Mouse (Mus musculus): ENCODE results near the gene 1700021F05Rik. TPM values are rescaled to one million over a fixed set of nuclear protein-coding genes. Genes with fewer than 3 reads are reported as not detected.

The 1700021F05Rik gene
- polyA plus RNA-seq, 1 experiment from 2014 or later: 57.2 TPM

DNA sequence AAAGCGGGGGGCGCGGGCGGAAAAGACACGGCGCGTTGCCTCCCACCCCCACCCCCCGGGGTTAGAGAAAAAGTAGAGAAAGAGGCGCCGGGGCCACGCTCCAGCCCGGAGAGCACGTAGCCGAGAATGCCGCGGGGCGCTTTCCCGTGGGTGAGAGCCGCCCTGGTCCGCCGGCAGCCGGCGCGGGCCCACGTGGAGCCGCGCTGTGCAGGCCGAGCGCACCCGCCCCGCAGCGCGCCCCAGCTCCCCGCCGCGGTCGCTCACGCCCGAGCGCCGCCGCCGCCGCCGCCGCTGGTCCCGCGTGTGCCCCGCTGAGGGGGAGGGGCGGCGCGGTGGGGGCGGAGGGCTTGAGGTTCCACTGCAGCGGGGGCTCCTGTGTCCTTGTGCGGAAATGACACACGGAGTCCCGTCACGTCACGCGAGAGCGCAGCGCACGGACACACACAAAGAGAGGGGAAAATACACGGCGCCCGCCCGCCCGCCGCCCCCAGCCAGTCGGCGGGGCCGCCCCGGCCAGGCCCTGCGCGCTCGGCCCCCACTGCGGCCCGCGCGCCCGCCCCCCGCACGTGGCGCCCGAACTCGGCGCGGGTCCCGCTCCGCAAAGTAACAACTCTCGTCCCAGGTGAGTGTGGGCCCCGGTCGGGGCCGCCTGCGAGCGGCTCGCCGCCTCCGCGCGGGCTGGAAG is 61.9 kb downstream of the 1700021F05Rik start, which contains the start of gene Bend3:
Gene Bend3, plus strand, starts transcription at position 81 of the 685 bp plus-strand sequence.
- Histone ChIP-seq H3K9me3 (ENCODE audit: control insufficient read depth, low read depth, low read length) (no peaks in the 10 kb centered on the region), H3K4me2 (replicated peaks; ENCODE audit: low read depth, low read length) (peak within 1 kb of the TSS; percentile 88), H3K4me3 (ENCODE audit: low read depth, low read length) (peak within 1 kb of the TSS; percentile 79), H3K27ac (ENCODE audit: low read length) (peak within 1 kb of the TSS; percentile 98), H3K36me3 (ENCODE audit: control insufficient read depth, insufficient read depth, low read length) (no peaks in the 10 kb centered on the region), H3K9ac (replicated peaks; ENCODE audit: low read depth, low read length) (peak within 1 kb of the TSS; percentile 94), H3K4me1 (ENCODE audit: control insufficient read depth, insufficient read depth, low read length) (peaks cover 25% of the 10 kb centered on the region; the same call in 1 of the 2 replicates), H3K27me3 (ENCODE audit: control insufficient read depth, insufficient read depth, low read length) (no peaks in the 10 kb centered on the region)
- under 1% methylated on average over 88 of the region's 101 CpGs for WGBS
- ATAC-seq (ENCODE audit: insufficient number of reproducible peaks, insufficient read depth, low FRiP score, low read depth): peak; percentile 40

DNA sequence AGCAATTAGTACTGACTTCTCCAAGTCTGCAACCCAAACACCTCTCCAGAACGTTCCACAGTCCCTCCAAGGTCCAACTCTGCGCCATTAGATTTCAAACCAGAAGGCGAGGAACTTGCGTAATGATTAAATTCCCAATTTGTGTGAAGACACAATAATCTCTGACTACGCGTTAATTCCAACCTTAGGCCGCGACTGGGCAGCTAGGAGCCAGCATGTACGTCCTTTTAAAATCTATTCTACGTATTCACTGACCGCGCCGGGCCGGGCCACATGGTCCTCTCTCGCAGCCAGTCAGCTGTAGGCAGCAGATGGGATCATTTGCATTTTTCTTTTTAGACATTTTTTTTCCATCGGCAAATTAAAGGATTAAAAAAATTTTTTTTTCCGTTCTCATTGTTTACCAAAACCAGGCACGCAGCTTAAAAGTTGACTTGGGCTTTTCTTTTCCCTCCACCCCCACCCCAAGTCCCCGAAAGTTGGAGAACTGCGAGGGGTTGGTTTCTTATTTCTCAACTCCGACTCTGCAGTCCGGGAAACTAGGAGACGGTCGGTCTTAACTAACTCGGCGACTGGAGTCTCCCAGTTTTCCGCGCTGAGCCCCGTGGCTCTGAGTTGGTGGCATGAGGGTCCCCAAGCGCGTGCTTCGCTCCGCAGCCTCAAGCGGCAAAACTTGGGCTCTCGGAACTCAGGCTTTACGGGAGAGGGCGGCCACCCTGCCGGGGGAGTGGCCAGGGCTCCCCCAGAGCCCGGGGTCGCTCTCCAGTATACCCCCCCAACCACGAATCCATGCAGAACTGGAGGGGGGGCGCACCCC is 62.7 kb downstream of the 1700021F05Rik start:
- Histone ChIP-seq H3K36me3 (ENCODE audit: control insufficient read depth, insufficient read depth, low read length) (no peaks in the 10 kb centered on the region), H3K4me3 (ENCODE audit: low read depth, low read length) (peak overlapping the region; percentile 79), H3K9ac (replicated peaks; ENCODE audit: low read depth, low read length) (peak overlapping the region; percentile 94), H3K27ac (ENCODE audit: low read length) (peak overlapping the region; percentile 98), H3K9me3 (ENCODE audit: control insufficient read depth, low read depth, low read length) (no peaks in the 10 kb centered on the region), H3K27me3 (ENCODE audit: control insufficient read depth, insufficient read depth, low read length) (no peaks in the 10 kb centered on the region), H3K4me2 (replicated peaks; ENCODE audit: low read depth, low read length) (peak overlapping the region; percentile 88), H3K4me1 (ENCODE audit: control insufficient read depth, insufficient read depth, low read length) (peaks cover 19% of the 10 kb centered on the region; the same call in 1 of the 2 replicates)
- under 1% methylated on average over 42 of the region's 42 CpGs for WGBS
- ATAC-seq (ENCODE audit: insufficient number of reproducible peaks, insufficient read depth, low FRiP score, low read depth): peak; percentile 7; the same call in 1 of the 2 replicates

DNA sequence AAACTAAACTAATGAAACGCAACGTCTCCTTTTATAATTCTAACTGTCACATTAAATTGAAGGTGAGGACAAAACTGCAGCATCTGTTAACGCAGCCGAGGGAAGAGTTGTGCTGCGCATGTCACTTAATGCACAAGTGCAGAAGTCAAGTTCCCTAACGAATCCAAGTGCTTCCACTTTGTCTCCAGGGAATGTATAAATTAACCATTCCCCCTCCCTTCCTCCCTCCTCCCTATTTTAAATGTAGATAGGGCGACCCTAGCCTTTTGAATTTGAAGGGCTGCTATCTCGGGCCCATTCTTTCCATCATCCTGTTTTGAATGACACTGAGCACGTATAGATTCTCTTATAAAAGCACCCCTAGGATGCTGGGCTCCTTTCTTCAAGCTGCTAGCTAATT is 63.3 kb downstream of the 1700021F05Rik start:
- H3K9ac ChIP-seq (replicated peaks; ENCODE audit: low read depth, low read length): 0 out of 2 replicates have a peak overlapping the region, but pooled peaks have one; percentile 94
- H3K4me2 ChIP-seq (replicated peaks; ENCODE audit: low read depth, low read length): peak overlapping the region; percentile 88
- H3K4me3 ChIP-seq (ENCODE audit: low read depth, low read length): peak overlapping the region; percentile 79
- no peaks in the 10 kb centered on the region for H3K27me3 ChIP-seq (ENCODE audit: control insufficient read depth, insufficient read depth, low read length)
- no peaks in the 10 kb centered on the region for H3K9me3 ChIP-seq (ENCODE audit: control insufficient read depth, low read depth, low read length)
- no peak for ATAC-seq (ENCODE audit: insufficient number of reproducible peaks, insufficient read depth, low FRiP score, low read depth)
- H3K27ac ChIP-seq (ENCODE audit: low read length): no peak overlapping the region; the same call in 1 of the 2 replicates
- no peaks in the 10 kb centered on the region for H3K36me3 ChIP-seq (ENCODE audit: control insufficient read depth, insufficient read depth, low read length)
- 13% methylated on average over 9 of the region's 9 CpGs for WGBS
- H3K4me1 ChIP-seq (ENCODE audit: control insufficient read depth, insufficient read depth, low read length): peaks cover 14% of the 10 kb centered on the region; the same call in 1 of the 2 replicates

DNA sequence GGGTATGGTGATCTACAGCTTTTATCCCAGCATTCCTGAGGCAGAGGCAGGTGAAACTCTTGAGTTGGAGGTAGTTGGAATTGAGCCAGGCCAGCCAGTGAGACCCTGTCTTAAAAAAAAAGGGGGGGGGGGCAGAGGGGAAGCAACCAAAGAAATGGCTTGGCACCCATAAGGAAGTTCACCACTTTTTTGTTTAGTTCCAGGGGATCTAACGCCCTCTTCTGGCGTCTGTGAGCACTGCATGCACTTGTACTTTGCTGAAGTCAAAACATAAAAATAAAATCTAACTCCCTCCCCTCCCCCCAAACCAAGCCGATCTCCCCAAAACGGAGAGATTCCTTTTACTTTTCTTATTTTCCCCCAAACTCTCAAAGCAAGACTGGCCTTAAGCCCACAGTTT is 65.4 kb downstream of the 1700021F05Rik start:
- 58% methylated on average over 4 of the region's 4 CpGs for WGBS
- no peaks in the 10 kb centered on the region for H3K9me3 ChIP-seq (ENCODE audit: control insufficient read depth, low read depth, low read length)
- ATAC-seq (ENCODE audit: insufficient number of reproducible peaks, insufficient read depth, low FRiP score, low read depth): no peak
- H3K4me3 ChIP-seq (ENCODE audit: low read depth, low read length): no peak overlapping the region
- no peaks in the 10 kb centered on the region for H3K27me3 ChIP-seq (ENCODE audit: control insufficient read depth, insufficient read depth, low read length)
- H3K4me2 ChIP-seq (replicated peaks; ENCODE audit: low read depth, low read length): no peak overlapping the region
- H3K27ac ChIP-seq (ENCODE audit: low read length): no peak overlapping the region
- H3K36me3 ChIP-seq (ENCODE audit: control insufficient read depth, insufficient read depth, low read length): no peaks in the 10 kb centered on the region
- peaks cover 10% of the 10 kb centered on the region; the same call in 1 of the 2 replicates for H3K4me1 ChIP-seq (ENCODE audit: control insufficient read depth, insufficient read depth, low read length)
- no peak overlapping the region for H3K9ac ChIP-seq (replicated peaks; ENCODE audit: low read depth, low read length)

Other genes with a start within 250 kb of the 1700021F05Rik start
- 4.5 and 5.0 TPM in 2 replicates for gene Bend3, start 62.2 kb downstream of the 1700021F05Rik start, polyA plus RNA-seq (2014; fragmentation: Nextera tagmentation; extraction: Ambion mirVana)
- 9.4 and 13.6 TPM in 2 replicates for gene Gm9803, start 16.9 kb downstream of the 1700021F05Rik start, polyA plus RNA-seq (2014; fragmentation: Nextera tagmentation; extraction: Ambion mirVana)
- 351 and 380 TPM in 2 replicates for gene Cd24a, start 37.3 kb upstream of the 1700021F05Rik start, polyA plus RNA-seq (2014; fragmentation: Nextera tagmentation; extraction: Ambion mirVana)

Data from stomach, embryonic 14.5 days (tissue).